Mouse (Mus musculus) liver, adult 2 months (tissue): Measurements from ENCODE around the gene Ankub1.

Source experiments
- CTCF ChIP-seq: fragments of 200-500 bp; IDR thresholded peaks from 2 replicates; pipeline ENCODE4 v1.5.1; 2011; ENCODE audit warnings: low read depth, low read length, control low read depth
- POLR2A ChIP-seq: fragments of 200-500 bp; IDR thresholded peaks from 2 replicates; pipeline ENCODE4 v1.6.1; 2011; ENCODE audit warnings: low read length, control low read depth; ENCODE audit not compliant: insufficient read depth; ENCODE audit errors: extremely low read depth

DNA sequence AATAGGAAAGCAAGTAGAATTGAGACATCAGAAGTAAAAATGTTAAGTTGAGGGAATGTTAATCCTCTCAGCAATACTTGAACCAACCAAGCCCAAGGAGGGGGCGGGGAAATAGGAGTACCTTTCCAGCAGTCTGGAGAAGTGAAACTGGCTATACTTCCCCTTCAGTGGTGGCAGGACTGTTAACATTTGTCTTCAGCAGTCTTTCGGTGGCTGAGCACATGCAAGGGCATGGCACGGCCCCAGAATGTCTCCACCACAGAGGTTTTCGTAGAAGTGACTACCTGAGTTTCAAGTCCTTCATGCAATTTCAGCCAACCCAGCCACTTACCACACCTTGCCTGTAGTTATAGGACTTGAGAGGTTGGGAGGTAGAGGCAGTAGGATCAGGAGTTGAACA lies 19.0 kb downstream of the Ankub1 start:
- TF ChIP-seq POLR2A = no peak
- TF ChIP-seq CTCF = no peak
